Mouse (Mus musculus) megakaryocyte-erythroid progenitor cell, adult 5-6 weeks (primary cell): Measurements from ENCODE around the gene Uck2. TPM values are rescaled to one million over a fixed set of nuclear protein-coding genes. Genes with fewer than 3 reads are reported as not detected.

Experiments used
- ATAC-seq: replicated peaks from 2 replicates; pipeline ENCODE4 v1.8.0; 2016; ENCODE audit warnings: mild to moderate bottlenecking, inconsistent platforms; ENCODE audit not compliant: severe bottlenecking, poor library complexity, low FRiP score, low TSS enrichment
- total RNA-seq, 2 experiments: library from RNA; stranded (forward) in 1 of 2; stranded (reverse) in 1 of 2; fragments of 200-1000, 215-1000 nt in 1 of 2; fragments of >200 nt in 1 of 2; fragmentation: Nextera tagmentation in 1 of 2; gene quantifications; 2 replicates each; pipeline ENCODE4 v1.2.3; 2014 to 2017

The Uck2 gene
- total RNA-seq, 2 experiments from 2014 or later: 187 to 238 TPM

DNA sequence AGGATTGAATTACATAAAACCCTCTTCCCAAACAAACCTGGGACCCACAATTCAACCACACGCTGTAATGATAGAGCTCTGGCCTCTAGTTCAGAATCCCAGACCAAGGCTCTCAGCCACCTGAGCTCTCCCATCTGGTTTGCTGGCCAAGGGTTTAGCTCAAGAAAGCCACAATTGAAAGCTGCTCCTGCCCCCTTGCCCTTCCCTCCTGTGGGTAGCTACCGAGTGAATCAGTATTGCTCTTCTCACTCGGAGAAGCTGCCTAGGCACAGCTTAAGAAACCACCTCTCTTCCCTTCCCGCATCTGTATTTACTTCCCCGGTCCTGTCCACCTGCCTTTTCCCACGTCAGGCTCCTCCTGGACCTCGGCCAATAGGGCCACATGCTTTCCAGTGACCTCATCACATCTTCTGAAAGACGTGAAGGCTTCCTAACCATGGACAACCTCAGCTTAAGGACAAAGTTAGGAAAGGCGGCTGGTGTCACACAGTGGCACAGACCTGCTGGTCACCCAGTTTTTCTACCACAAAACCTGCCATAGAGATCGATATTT, 22.6 kb downstream of the Uck2 start:
- ATAC-seq: no peak

DNA sequence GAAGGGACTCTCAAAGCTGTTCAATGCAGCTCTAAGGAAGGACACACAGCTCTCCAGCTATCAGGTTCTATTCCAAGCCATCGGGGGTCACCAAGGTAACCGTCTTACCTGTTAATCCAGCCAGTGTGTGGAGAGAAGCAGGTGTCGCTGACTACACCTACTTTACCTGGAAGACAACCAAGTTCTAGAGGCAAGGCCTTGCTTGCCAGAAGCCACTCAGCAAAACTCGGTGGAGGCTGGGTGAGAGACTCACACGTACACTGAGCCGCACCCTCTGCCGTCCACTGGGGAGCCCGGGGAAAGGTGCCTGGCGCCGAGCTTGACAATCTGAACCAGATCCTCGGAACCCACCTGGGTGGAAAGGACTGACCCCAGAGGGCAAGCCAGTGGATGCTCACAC, 23.4 kb downstream of the Uck2 start:
- no peak for ATAC-seq

DNA sequence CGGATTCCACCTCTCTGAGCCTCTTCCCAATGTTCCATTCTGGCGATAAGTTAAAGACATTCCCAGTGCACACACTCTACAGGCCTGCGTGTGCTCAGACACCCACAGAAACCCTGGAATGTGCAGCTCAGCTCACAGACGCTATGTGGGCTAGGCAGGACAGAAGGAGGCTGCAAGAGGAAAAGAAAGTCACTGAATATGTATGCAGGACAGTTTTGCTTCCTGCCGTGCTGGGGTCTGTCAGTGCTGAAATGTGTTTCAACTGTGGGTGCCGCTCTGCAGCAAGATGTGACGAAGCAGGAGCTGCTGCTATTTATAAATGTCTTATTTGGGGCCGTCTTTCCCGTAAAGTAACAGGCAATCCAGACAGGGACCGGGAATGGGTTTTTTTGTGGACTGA, 25.4 kb downstream of the Uck2 start:
- no peak for ATAC-seq

DNA sequence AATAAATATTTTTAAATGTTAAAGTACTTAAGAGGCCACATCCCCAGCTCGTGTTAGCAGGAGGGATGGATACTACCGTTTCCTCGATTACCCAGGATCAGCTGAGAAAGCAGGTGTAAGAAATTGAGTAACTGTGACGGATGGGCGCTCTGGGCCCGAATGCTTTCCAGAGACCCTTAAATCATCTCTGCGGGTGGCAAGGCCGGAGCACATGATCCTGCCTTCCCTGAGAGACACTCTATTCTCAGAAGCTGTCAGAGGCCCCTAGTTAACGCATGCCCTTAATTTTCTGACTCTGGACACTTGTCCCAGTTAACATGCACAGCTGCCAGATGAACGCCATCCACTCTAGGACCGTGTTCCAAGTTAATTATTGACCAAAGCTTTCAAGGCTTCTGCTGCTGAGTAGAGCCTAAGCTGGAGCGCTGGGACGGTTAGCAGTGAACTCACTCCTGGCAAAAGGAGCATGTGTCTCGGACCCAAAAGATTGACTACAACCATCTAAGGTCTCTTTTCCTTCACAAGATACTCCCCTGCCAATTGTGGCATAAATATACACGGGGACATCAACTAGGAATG, 28.3 kb downstream of the Uck2 start:
- ATAC-seq: no peak

DNA sequence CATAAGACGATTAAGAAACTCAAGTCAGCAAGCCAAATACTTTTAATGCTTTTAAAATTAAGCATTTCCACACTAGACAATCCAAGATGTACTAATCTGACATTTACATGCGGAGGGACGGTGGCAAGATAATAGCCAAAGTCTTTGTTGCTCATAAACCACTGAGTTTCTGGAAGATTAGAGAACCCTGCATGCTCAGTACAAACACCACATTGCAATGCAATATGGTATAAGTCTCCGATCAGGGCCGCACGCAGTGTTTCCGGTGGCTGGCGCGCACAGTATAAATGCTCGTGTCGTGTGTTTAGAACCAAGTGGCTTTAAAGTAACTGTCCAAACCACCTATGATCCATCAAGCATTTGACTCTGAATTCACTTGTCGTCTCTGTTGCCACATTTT, 31.5 kb downstream of the Uck2 start:
- peak; percentile 74 for ATAC-seq

DNA sequence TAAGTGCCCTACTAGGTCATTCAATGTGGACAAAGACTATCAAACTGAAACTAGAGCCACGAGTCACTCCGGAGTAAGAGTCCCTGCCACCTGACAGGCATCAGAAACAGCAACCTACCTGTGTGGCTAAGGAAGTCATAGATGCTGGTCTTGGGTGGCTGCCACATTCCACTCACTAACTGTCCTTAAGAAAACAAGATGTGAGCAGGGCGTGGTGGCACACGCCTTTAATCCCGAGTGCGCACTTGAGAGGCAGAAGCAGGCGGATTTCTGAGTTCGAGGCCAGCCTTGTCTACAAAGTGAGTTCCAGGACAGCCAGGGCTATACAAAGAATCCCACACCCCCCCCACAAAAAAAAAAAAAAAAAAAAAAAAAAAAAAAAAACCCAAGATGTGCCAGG, 35.2 kb downstream of the Uck2 start:
- no peak for ATAC-seq

DNA sequence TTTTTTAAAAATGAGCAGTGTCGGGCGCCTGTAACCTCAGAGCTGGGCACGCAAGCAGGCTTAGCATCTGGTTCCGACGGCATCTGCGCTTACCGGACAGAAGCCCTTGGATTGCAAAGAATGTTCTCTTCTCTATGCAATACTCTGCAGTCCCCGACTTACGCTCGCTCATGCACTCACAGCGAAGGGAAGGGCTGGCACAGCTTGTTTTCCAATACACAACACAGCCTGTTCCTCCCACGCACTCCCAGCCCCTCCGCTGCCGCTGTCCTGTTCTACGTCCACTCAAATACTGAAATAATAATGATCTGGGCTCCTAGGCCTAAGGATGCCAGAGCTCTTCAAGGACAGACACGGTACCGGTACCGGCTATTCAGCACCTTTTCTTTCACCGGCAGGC, 35.9 kb downstream of the Uck2 start:
- ATAC-seq: no peak

DNA sequence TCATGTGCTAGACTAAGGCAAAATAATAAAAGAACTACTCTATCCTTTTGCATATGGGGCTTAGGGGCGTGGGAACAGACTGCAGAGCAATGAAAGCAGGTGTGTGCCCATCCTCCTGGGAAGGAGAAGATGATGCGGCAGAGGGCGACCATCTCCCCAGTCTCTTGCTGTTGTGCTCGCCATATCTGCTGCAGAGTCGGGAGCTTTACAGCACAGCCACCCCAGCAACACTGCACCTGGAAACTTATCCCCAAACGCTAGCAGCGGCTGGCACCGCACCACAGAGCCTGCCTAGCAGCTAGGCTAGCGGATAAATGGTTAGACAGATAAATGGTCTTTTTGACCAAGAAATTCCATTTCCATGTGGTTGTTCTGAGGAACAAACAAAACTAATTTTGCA, 37.2 kb downstream of the Uck2 start:
- peak; percentile 39 for ATAC-seq

DNA sequence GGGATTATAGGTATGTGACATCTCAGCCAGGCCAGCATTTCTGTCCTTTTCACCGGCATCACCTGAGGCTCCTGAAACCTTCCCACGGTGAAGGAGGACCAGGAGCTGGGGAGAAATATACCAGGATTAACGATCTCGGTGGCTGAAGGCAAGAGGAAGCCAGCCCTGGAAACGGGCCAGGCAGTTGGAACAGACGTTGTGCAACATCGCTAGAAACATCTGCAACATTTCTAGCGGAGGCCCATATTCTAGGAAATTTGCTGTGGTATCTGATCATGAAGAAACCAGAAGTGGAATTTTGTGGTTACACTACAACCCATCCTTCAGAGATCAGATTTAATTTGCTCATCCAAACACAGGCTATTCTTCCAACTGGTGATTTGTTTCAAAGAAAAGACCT, 38.1 kb downstream of the Uck2 start:
- peak; percentile 12 for ATAC-seq

DNA sequence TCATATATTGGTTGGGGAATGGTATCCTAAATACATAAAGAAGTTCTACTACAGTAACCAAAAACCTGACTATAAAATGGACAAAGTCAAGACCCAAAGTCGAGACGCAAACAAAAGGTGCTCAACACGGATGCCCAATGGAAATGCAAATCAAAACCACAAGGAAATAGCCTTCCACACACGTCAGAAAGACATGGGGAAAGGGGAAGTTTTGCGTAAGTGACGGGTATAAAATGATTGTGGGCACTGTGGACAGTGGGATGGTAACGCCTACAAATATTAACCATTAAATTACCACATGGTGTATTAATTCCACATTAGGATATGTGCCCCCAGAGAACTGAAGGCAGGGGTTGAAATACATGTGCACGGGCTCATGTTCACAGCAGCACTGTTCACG, 38.8 kb downstream of the Uck2 start:
- no peak for ATAC-seq

DNA sequence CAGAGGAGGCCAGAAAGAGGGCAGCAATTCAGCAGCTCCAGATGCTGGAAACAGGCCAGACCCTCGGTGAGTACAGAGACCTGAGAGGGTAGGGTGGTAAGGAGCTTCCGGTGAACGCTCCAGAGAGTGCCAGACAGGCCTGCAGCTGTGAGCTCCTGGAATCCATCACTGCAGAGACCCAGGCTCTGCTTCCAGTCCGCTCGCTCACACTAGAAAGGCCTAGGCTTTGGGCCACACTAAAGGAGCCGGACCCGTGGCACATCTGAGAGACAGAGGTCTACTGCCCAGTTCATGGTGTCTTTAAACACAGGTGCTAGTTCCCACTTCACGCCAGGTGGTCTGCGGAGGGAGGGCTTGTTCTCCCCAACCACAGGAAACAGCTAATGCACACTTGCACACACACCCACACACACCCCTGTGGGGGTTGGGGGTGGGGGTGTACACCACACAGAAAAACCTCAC, 39.9 kb downstream of the Uck2 start:
- ATAC-seq: no peak

DNA sequence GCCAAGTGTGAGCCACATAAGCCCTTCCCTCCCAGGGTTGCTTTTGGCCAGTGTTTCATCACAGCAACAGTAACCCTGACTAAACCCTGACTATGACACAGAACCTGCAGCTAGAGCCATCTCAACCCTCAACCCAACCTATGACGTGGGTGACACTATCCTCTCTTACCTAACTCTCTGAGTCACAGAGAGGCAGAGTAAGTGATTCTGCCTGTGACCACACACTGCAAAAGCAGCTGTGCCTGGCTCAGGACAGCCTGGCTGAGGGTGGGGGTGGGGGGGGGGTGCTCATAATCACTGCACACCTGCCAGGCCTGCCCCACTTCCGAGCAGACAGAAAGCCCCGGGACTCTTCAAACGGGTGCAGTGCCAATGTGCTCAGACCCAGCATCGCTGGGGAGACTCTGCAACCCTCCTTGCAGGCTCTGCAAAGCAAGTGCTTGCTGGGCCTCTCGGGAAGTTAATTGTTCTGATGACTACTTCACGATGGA, 42.9 kb downstream of the Uck2 start:
- ATAC-seq: peak; percentile 28

DNA sequence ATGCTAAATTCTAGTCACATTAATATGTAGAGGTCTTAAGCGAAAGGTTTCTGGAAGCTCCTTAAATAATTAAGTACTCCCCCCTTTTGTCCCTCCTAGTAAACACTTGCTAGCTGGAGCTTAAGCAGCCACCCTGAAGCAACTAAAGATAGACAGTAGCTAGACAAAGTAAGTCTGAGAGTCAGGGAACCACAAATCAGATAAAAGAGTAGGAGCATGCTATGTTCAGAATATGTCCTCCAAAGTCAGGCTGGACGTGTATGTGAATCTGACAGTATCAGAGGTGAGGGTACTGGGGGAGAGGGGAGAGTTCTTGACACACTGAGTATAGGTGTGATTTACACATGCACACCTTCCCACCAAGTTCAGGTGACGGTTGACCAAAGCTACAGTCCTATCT, 43.6 kb downstream of the Uck2 start:
- peak; percentile 58 for ATAC-seq

DNA sequence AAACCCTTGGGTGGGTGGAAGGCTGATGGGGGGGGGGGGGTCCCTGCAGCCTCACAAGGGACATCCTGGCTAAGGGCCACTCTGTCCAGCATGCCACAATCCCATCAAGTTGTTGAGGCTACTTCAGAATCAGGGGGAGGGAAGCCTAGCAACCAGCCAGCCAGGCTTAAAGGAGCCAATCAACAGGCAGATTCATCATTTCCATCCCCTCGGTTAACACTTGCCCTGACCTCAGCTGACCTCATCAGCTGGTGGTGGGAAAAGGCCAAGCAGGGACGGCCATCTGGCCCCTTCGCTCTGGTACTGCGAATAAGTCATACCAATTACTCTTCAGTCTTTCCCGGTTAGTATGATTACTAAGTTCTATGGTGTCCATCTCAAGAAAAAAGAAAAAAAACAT, 44.8 kb downstream of the Uck2 start:
- no peak for ATAC-seq

DNA sequence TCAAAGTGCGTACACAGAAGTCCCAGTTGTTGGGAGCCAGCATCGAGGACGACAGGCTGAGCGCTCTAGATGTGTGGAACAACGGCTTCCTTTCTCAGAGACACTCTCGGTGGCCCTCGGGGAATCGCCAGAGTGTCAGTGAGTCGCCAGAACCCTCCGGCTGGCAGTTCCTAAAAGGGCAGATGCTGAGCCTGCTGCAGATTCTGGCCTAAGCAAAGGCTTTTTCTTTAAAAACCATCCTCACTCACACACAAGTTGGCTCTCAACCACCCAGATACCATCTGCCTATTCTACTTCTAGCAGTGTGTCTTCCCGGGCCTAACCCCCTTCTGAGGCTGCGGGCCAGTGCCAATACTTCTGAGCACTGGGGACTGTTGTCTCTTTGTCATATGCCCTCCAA, 45.2 kb downstream of the Uck2 start:
- no peak for ATAC-seq

DNA sequence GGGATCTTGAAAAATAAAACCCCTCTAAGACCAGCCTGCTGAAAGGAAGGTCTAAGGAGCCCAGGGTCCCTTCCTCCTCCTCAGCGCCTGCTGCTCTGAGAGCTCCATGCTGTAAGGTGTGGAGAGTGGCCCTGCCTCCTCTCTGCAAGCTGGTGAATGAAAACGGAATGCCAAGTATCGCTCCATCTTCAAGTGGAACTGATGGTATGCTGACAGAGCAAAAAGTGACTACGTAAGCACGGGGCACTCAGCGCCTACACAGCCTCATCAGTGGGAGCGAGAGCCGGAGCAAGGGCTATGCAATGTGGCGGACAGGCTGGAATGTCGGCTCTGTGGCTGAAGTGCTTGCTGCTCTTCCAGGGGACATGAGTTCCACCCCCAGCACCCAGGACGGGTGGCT, 47.3 kb downstream of the Uck2 start:
- no peak for ATAC-seq

DNA sequence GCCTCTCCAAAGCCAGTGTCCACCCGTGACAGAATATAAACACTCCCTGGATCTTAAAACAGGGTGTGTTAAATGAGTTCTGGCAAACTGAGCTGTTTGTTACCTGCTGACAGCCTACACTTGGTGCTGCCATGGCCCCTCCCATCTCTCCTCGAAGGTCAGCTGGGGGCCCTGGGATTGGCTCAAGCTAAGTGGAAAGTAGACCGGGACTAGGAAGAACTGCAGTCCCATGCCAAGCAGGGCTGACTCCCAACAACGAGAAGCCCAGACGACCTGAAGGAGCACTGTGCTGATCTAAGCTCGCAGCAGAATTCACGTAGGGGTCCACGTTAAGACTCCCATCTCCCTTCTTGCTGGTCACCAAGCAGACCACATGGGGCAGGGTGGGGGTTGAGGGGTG, 48.3 kb downstream of the Uck2 start:
- ATAC-seq: no peak

DNA sequence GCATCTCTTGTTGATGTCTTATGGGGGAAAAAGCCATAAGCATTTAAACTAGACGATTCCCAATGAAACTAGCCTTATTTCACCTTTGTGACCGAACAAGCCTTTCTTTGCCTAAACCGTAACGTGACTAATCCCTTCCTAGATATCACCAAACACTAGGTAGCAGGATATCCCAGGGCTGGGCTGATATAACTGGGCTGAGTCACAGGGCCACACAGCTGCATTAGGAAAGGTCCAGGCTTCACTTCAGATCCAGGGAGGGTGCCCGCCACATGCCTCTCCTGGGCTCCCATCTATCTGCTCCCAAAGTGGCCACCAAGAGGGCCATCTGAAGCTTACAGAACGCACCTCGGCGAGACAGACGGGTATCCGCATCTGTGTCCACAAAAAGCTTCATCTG, 50.8 kb downstream of the Uck2 start:
- no peak for ATAC-seq

DNA sequence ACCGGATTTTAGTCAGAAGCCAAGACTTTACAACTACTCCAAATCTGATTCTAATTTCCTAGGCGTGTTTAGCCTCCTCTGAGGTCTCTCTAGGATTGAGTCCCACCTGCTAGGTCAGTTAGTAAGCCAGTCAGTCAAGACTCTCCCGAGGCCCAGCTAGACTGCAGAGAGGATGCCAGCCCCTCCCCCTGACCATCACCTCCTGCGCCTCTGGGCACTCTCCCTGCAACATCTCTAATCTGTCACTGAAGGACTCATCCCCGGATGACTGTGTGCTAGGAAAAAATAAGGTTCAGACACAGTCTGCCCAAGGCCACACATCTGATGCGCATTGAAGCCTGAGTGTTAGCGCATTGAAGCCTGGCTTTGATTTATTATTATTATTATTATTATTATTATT, 52.2 kb downstream of the Uck2 start:
- no peak for ATAC-seq

DNA sequence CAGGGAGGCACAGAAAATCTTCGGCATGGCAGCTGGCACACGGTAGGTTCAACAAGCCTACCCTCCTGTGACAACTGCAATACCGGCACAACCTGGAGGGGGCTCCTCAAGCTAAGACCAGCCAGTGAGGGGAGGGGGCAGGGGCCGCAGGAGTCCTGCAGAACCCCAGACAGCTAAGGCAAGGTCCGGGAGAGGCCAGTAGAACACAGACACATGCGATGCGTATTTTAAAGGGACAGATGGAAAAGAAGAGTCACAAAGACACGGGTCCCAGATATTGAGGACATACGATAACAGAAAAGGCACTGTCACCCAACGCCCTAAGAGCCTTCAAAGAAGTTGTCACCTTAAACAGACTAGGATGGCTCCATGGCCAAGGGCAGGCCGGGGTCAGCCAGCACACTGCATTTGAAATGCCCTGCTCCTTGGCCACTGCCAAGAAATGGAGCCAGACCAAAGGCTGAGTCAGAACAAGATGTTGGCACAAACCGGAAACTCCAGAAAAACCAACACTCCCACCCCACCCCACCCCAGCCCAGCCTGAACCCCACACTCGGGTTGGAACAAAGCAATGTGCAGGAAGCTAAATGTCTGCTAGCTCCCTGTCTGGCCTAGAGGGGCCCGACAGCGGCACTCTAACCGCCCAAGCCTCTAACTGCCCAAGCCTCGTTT, 53.4 kb downstream of the Uck2 start:
- ATAC-seq: no peak

DNA sequence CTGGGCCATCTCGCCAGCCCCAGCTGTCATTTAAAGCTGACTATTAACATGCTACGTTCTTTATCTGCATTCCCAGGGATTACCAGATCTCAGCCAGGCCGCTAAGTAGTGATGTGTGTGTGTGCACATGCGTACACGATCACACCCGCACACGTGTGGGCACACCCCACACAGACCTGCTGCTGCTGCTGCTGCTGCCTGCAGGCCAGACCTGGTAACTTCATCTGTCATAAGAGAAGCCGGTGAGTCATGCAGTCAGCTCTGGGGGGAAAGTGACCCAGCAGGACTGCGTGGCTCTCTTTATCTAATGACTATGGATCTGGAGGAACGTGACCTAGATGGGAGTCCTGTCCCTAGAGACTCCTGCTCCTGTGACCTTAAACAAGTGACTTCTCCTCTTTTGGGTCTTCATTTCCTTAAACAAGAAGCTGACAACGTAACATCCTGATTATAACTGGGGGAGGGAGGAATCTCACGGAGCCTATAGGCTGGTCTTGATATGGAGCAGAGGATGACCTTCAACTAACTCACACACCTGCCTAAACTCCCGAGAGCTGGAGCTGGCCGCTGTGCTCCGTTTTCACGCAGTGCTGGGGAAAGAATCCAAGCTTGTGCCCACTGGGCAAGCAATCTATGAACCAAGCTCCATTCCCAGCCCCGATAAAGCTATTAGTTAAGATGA, 54.0 kb downstream of the Uck2 start:
- peak; percentile 77 for ATAC-seq
